Mouse (Mus musculus) forebrain, embryonic 13.5 days (tissue): ENCODE data around the gene Col3a1. TPM values are rescaled to one million over a fixed set of nuclear protein-coding genes. Genes with fewer than 3 reads are reported as not detected.

Experiments used
- ATAC-seq: fragments of 200-750 bp; cut with Nextera tagmentation; 2 replicates; pipeline ENCODE4 v1.8.0; 2017
- H3K27ac ChIP-seq: fragments of 300-500 bp; sonication (generic); 2 replicates; pipeline ENCODE4 v1.5.1; 2015; ENCODE audit warnings: inconsistent platforms, mild to moderate bottlenecking, moderate library complexity
- H3K27me3 ChIP-seq: fragments of 300-500 bp; sonication (generic); 2 replicates; pipeline ENCODE4 v1.6.1; 2015; ENCODE audit warnings: mild to moderate bottlenecking, inconsistent platforms
- H3K36me3 ChIP-seq: fragments of 300-500 bp; sonication (generic); 2 replicates; pipeline ENCODE4 v1.6.1; 2015; ENCODE audit warnings: mild to moderate bottlenecking, inconsistent platforms; ENCODE audit not compliant: poor library complexity, severe bottlenecking
- H3K4me1 ChIP-seq: fragments of 300-500 bp; sonication (generic); 2 replicates; pipeline ENCODE4 v1.6.1; 2015; ENCODE audit warnings: inconsistent platforms
- H3K4me2 ChIP-seq: fragments of 300-500 bp; sonication (generic); 2 replicates; pipeline ENCODE4 v1.6.1; 2015; ENCODE audit warnings: inconsistent platforms, mild to moderate bottlenecking, moderate library complexity
- H3K4me3 ChIP-seq: fragments of 300-500 bp; sonication (generic); 2 replicates; pipeline ENCODE4 v1.5.1; 2015; ENCODE audit warnings: mild to moderate bottlenecking, inconsistent platforms
- H3K9ac ChIP-seq: fragments of 300-500 bp; sonication (generic); 2 replicates; pipeline ENCODE4 v1.6.1; 2015; ENCODE audit warnings: mild to moderate bottlenecking, inconsistent platforms
- H3K9me3 ChIP-seq: fragments of 300-500 bp; sonication (generic); replicated peaks from 2 replicates; pipeline ENCODE4 v1.6.1; 2016; ENCODE audit warnings: inconsistent platforms
- WGBS: fragments of 180-500 bp; shearing (Covaris S2); methylation state at CpG from one replicate; pipeline ENCODE4 v1.1.7; 2015; 5-methylcytosine and 5-hydroxymethylcytosine counted together
- polyA plus RNA-seq: library from polyadenylated mRNA; unstranded; fragments of >200 nt; fragmentation: Nextera tagmentation; extraction: Ambion mirVana; gene quantifications from 2 replicates; pipeline ENCODE4 v1.2.1, GENCODE M21; 2015

Gene Col3a1
- polyA plus RNA-seq, 1 experiment from 2014 or later = 101 TPM

DNA sequence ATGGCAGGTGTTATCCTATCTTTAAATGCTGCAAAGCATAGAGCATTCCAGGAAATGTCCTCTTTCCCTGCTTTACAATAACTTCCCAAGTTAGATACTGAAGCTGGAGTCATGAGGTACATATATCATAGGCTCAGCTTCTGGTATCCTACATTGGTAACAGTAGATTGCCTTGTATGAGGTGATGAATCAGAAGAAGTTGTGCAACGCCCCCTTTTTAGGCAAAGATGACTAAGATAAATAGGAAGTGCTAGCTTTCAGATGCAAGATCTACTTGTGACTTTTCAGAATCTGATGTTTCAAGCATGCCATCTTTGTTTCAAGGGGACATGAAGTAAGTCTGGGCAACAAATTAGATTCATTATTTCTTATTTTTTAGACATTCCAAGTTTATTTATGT, 6.9 kb downstream of the Col3a1 start:
- Histone ChIP-seq H3K4me3 (no peak overlapping the region), H3K4me2 (no peak overlapping the region), H3K27me3 (no peaks in the 10 kb centered on the region), H3K9ac (no peak overlapping the region), H3K4me1 (no peaks in the 10 kb centered on the region), H3K9me3 (no peaks in the 10 kb centered on the region), H3K27ac (no peak overlapping the region), H3K36me3 (no peaks in the 10 kb centered on the region)
- WGBS = 82% methylated on average over 1 of the region's 1 CpGs
- ATAC-seq = no peak

DNA sequence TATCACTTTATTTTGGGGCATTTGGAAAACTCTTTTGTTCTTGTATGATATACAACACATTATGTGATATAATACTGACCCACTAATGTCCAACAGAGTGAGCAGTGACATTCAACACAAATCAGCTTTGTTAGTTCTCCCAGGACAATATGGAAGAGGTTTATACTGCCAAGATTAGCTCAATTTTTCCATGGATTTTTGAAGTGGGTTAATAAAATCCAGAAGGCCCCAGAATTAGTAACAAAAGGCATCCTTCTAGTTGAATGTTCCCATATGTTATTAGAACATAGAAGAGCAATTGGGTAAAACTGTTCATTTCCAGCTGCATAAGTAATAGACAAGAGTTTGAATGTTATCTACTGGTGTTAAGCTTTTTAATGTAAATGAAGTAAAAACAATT, 9.5 kb downstream of the Col3a1 start:
- no peak for ATAC-seq
- no peak overlapping the region for H3K27ac ChIP-seq

GRCm38 (mm10) chr1:45329149-45329548, 17.8 kb downstream of the Col3a1 start:
- no peak for ATAC-seq
- Histone ChIP-seq H3K4me2 (no peak overlapping the region), H3K4me3 (no peak overlapping the region), H3K27me3 (no peaks in the 10 kb centered on the region), H3K9ac (no peak overlapping the region), H3K36me3 (no peaks in the 10 kb centered on the region), H3K9me3 (no peaks in the 10 kb centered on the region), H3K4me1 (no peaks in the 10 kb centered on the region), H3K27ac (no peak overlapping the region)
- 93% methylated on average over 1 of the region's 1 CpGs for WGBS

More for the DNA sequence above, 9.5 kb downstream of the Col3a1 start:
- no peaks in the 10 kb centered on the region for H3K9me3 ChIP-seq
- H3K4me2 ChIP-seq = no peak overlapping the region
- no peak overlapping the region for H3K4me3 ChIP-seq
- no peaks in the 10 kb centered on the region for H3K27me3 ChIP-seq
- no peaks in the 10 kb centered on the region for H3K4me1 ChIP-seq
- no peak overlapping the region for H3K9ac ChIP-seq
- H3K36me3 ChIP-seq = no peaks in the 10 kb centered on the region

DNA sequence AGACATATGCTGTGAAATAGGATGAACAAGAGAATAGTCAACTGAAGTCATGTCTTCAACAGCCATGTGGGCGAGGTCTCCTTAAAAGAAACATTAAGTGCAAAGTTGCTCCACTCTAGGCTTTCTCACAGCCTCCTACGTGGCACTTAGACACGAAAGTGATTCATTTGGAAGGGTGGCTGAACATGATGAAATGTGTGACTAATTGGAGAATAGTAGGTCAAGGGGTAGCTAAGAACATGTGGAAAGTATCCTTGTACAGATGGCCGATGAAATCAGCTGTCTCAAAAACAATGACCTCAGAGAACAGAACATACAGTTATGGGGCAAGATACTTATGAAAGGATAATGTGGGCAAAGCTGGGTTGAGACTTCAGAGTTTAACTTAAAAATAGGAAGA, 44.6 kb downstream of the Col3a1 start:
- Histone ChIP-seq H3K36me3 (no peaks in the 10 kb centered on the region), H3K9ac (no peak overlapping the region), H3K4me2 (no peak overlapping the region), H3K9me3 (no peaks in the 10 kb centered on the region), H3K4me3 (no peak overlapping the region), H3K27ac (no peak overlapping the region), H3K27me3 (no peaks in the 10 kb centered on the region), H3K4me1 (no peaks in the 10 kb centered on the region)
- WGBS = 86% methylated on average over 4 of the region's 4 CpGs
- no peak for ATAC-seq

GRCm38 (mm10) chr1:45358020-45358419, 46.7 kb downstream of the Col3a1 start:
- no peak overlapping the region for H3K4me3 ChIP-seq
- no peaks in the 10 kb centered on the region for H3K27me3 ChIP-seq
- H3K36me3 ChIP-seq = no peaks in the 10 kb centered on the region
- H3K4me2 ChIP-seq = no peak overlapping the region
- ATAC-seq = no peak
- no peaks in the 10 kb centered on the region for H3K9me3 ChIP-seq
- 78% methylated on average over 1 of the region's 1 CpGs for WGBS
- no peak overlapping the region for H3K9ac ChIP-seq
- H3K4me1 ChIP-seq = no peaks in the 10 kb centered on the region
- H3K27ac ChIP-seq = no peak overlapping the region

GRCm38 (mm10) chr1:45359147-45359546, 47.8 kb downstream of the Col3a1 start:
- Histone ChIP-seq H3K4me2 (no peak overlapping the region), H3K4me1 (no peaks in the 10 kb centered on the region), H3K9ac (no peak overlapping the region), H3K4me3 (no peak overlapping the region), H3K27me3 (no peaks in the 10 kb centered on the region), H3K9me3 (no peaks in the 10 kb centered on the region), H3K36me3 (no peaks in the 10 kb centered on the region), H3K27ac (no peak overlapping the region)
- WGBS = 81% methylated on average over 2 of the region's 2 CpGs
- no peak for ATAC-seq

DNA sequence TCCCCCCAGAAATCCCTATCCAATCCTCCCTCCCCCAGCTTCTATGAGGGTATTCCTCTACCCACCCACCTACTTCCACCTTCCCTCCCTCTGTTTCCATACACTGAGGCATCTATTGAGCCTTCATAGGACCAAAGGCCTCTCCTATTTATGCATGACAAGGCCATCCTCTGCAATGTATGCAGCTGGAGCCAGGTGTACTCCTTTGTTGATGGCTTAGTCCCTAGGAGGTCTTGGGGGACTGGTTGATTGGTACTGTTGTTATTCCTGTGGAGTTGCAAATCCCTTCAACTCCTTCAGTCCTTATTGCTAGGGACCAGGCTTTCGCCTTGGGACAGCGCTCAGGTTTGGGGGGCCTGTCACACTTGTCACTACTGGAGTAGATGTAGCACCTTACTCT, 48.3 kb downstream of the Col3a1 start:
- Histone ChIP-seq H3K27me3 (no peaks in the 10 kb centered on the region), H3K4me3 (no peak overlapping the region), H3K27ac (no peak overlapping the region), H3K9me3 (no peaks in the 10 kb centered on the region), H3K4me1 (no peaks in the 10 kb centered on the region), H3K9ac (no peak overlapping the region), H3K36me3 (no peaks in the 10 kb centered on the region), H3K4me2 (no peak overlapping the region)
- WGBS = 77% methylated on average over 2 of the region's 2 CpGs
- ATAC-seq = no peak

DNA sequence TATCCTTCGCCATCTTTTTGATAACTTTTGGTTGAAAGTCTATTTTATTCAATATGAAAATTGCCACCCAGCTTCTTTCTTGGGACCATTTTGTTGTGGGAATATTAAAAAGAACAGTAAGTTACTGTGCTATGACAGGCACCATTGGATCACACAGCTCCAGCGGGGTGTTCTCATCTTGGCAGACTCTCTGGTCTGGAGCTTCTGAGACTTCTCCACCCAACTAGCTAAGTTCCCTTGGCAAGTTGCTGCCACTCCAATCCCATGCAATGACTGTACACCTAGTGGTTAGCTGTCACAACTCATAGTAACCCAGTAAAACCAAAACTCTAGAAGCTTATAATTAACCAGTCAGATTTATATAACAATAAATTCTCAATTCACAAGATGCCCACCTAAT, 51.9 kb downstream of the Col3a1 start:
- no peak overlapping the region for H3K9ac ChIP-seq
- H3K9me3 ChIP-seq = no peaks in the 10 kb centered on the region
- no peak overlapping the region for H3K4me3 ChIP-seq
- H3K4me1 ChIP-seq = no peaks in the 10 kb centered on the region
- 97% methylated on average over 2 of the region's 2 CpGs for WGBS
- H3K27me3 ChIP-seq = no peaks in the 10 kb centered on the region
- no peak for ATAC-seq
- H3K4me2 ChIP-seq = no peak overlapping the region
- H3K36me3 ChIP-seq = no peaks in the 10 kb centered on the region
- no peak overlapping the region for H3K27ac ChIP-seq

DNA sequence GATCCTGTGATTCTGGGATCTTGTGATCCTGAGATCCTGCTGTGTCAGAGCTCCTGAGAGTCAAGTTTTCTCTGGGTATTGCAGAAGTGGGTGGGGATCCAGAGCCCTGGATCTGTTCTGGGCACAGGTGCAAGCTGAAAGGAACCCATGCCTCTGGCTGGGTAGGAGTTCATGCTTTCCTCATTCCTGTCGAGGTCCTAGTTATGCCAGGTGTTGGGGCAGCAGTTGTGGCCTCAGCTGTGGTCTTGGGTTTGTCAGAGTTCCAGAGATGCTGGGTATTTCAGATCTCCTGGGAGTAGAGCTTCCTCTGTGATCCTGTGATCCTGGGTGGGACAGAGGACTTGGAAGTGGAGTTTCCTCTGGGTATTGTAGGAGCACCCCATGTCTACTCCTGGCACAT, 54.1 kb downstream of the Col3a1 start:
- Histone ChIP-seq H3K9ac (no peak overlapping the region), H3K36me3 (no peaks in the 10 kb centered on the region), H3K4me2 (no peak overlapping the region), H3K27me3 (no peaks in the 10 kb centered on the region), H3K4me1 (no peaks in the 10 kb centered on the region), H3K27ac (no peak overlapping the region), H3K9me3 (no peaks in the 10 kb centered on the region; the same call in 1 of the 2 replicates), H3K4me3 (no peak overlapping the region)
- ATAC-seq = no peak
- WGBS = 80% methylated on average over 1 of the region's 1 CpGs

DNA sequence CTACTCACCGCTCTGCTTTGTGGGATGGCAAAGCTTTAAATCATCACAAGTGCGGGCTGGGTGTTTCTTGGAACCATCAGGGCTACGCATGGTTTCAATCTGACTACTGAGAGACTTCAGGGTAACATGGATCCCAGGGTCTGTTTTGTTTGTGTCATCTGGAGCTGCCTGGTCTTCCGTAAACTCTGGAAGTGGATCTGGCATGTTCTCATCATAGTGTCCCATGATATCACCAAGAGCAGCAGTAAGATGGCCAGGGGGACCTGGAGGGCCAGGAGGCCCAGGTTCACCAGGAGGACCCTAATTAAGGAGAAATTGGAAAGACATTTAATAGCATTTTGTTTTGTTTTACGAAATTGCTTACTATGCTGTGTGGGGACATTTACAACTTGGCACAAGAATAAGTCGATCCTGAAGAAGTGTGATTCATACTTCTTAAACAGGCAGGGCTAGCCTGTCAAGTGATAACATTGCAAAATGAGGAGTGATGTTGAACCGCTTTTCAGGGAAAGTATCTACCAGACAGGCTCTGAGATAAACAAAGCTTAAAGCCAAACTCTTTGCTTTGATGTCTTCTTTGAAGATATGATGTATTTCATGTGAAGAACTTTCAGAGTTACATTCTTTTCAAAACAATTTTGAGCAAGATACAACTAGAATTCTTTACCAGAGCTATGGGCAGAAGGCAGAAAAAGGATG, 68.8 kb downstream of the Col3a1 start:
- no peak for ATAC-seq
- H3K9ac ChIP-seq = no peak overlapping the region
- WGBS = 83% methylated on average over 7 of the region's 7 CpGs

DNA sequence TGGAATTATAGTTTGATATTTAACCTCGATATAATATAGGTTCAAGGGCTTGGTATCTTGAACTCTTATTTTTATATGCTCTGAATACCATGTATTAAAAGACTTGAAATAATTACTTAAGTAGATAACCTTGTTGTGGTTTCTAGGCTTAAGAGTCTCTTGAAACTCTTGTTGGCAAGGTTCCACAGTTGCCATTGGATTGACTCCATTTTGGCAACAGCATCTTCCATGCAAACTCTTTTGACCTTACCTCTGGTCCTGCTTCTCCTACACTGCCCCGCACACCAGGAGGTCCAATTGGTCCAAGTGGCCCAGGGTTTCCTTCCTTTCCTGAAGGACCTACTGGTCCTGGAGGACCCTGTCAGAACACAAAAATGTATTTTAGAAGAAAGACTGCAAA, 70.5 kb downstream of the Col3a1 start:
- Histone ChIP-seq H3K4me2 (no peak overlapping the region), H3K27me3 (no peaks in the 10 kb centered on the region), H3K4me1 (no peaks in the 10 kb centered on the region), H3K27ac (no peak overlapping the region), H3K4me3 (no peak overlapping the region), H3K9ac (no peak overlapping the region), H3K9me3 (no peaks in the 10 kb centered on the region), H3K36me3 (no peaks in the 10 kb centered on the region)
- 95% methylated on average over 2 of the region's 2 CpGs for WGBS
- ATAC-seq = no peak

More for the DNA sequence above, 68.8 kb downstream of the Col3a1 start:
- Histone ChIP-seq H3K4me1 (no peaks in the 10 kb centered on the region), H3K4me2 (no peak overlapping the region), H3K4me3 (no peak overlapping the region), H3K27me3 (no peaks in the 10 kb centered on the region), H3K36me3 (no peaks in the 10 kb centered on the region), H3K27ac (no peak overlapping the region), H3K9me3 (no peaks in the 10 kb centered on the region)
